Mouse (Mus musculus): ENCODE data around the gene Nrl. TPM values are rescaled to one million over a fixed set of nuclear protein-coding genes. Genes with fewer than 3 reads are reported as not detected.
A peak's percentile ranks its signal among the peaks of the same experiment; 100 is the strongest.

Gene Nrl
- total RNA-seq (2022): under 1 TPM; 0.46 to 0.82 (median 0.69) TPM

DNA sequence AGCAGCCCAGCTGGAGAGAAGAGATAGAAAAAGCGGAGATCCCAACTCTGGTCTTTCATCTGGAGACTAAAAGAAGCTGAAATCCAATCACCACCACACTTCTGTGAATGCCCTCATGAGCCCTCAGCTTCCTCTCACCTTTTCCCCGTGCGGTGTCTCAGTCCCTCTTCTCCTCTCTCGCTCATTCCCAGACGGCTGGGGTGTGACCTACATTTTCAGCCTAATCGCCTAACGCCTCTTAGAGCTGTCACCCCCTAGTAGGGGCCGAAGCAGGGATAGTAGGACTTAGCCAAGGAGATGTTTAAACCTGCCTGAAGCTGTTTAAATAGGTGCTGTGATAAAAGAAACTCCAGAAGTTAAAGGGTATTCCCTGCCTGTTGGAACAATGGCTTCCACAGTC lies at the start of gene Nrl:
Nrl (minus strand) TSS at position 197 of the 400 bp plus-strand sequence.
- DNase-seq (ENCODE audit: low spot score in 2 of 2): no peak

DNA sequence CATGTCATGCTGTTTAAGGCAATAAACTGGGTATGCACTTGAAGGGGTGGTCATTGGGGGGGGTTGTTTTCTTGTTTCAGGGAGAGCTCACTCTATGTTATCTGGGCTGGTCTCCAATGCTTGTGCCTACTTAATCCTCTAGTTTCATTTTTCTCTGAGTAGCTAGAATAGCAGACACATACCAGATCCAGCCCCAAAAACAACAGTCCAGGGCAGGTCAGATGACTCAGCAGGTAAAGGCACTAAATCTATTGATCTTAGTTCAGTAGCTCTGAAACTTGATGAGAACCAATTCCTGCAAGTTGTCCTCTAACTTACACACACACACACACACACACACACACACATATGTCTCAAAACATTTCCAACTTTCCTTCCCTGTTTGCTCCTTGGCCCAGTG lies 47.0 kb upstream of the Nrl start:
- DNase-seq (ENCODE audit: low spot score in 2 of 2): no peak

DNA sequence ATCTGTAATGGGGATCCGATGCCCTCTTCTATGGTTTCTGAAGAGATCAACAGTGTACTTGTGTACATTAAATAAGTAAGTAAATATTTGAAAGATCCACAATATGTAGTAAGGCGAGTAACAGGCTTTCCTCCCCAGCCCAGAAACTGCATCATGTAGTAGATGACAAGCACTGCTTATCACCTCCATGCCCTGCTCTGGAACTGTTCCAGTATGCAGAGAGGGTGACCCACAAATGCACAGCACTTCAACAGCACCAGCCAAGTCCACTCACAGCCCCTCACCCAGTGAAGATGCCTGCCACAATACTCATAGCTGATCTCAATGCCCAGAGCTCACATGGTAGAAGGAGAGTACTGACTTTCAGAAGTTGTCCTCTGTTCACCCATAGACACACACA lies 45.8 kb upstream of the Nrl start:
- DNase-seq (ENCODE audit: low spot score in 2 of 2): no peak

DNA sequence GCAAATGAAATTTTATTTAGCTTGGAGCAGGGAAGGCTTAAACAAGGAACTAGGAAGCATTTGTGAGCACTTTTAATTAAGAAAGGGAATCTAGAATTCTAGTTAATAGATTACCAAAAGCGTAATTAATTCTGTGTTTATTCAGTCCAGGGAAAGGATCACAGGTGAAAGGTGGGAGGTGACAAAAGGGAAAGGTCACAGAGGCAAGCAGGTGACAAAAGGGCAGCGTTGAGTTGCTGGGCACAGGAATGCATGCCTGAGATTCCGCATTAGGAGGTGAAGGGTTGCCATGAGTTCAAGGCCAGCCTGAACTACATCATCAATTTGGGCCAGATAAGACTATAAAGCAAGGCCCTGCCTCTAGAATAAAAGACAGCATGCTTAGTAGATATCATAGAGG lies 42.7 kb upstream of the Nrl start:
- no peak for DNase-seq (ENCODE audit: low spot score in 2 of 2)

DNA sequence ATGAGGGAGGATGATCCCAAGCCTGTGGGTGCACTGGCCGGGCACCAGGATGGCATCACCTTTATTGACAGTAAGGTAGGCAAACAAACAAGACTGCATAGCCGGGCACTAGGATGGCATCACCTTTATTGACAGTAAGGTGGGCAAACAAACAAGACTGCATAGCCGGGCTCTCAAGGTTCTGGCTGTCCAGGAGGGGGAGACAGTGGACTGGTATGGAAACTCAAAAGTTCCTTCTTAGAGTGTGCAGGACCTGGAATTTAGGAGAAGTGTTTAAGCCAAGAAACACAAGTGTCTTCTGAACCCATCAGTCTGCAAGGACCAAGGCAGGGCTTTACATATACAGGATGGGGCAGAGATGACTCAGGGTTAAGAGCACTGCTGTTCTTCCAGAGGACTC lies 41.0 kb upstream of the Nrl start:
- no peak for DNase-seq (ENCODE audit: low spot score in 2 of 2)

DNA sequence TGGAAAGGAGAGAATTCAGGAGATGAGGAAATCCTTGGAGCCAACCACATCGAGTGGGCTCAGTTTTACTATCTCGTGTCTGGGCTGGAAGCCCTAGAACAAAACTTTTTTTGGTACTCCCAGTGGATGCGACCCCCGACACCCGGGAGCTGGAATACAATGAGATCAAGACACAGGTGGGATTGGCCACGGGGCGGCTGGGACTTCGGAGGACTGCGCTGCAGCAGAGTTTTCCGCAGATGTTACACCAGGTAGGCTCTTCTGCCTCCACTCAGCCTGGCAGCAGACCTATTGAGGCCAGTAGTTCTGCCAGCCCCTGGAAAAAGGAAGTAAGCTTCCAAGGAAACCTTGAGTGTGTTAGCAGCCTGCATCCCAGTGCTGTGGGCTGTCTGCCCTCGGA lies 38.5 kb upstream of the Nrl start:
- DNase-seq (ENCODE audit: low spot score in 2 of 2): no peak

DNA sequence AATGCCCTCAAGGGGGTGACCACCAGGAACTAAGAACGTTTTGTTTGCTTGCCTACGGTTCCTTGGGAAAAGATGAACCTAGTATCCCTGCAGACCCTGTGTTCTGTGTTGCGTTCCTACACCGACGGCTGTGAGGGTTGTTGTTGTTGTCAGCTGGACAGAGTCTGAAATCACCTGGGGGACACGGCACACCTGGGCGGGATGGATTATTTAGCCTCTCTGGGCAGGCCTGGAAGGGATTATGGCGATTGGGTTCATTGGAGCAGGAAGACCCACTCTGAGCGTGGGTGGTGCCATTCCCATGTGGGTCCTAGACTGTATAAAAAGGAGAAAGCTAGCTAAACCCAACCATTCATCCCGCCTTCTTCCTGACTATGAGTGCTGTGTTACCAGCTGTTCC lies 37.1 kb upstream of the Nrl start:
- no peak for DNase-seq (ENCODE audit: low spot score in 2 of 2)

DNA sequence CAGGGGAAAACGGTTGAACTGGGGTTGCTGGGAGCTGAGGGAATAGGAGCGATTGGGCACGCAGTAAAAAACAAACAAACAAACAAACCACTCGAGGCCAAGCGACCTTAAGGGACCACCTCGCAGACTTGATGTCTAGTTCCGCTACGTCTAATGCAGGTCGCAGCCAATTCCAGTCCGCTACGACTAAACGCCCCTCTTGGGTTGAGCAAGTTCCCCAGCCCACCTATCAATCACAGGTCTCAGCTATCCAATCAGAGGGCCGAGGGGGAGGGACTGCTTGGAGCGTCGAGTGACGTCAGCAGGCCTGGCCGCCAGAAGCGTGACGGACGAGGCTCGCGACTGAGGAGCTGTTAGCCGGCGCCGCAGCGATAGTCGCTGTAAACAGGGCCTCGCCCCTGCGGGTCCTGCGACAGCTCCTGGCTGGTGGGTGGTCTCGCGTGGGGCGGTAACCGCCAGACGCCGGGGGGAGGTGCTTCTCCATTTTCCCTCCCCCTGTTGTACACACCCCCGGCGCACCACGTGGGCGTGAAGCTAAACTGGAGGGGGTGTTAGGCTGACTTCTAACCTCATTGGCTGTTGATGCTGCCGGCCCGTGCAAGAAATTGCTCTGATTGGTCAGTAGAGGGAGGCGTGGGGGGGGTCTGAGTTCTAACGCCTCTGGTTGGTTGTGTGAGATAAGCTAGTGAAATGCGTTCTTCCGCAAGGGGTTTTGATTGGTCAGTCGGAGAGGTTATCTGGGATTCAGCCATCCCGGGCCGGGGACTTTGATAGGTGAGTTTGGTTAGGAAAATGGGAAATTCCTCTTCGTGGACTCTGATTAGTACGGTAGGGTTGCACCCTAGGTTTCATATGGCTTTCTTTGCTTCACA lies 35.7 kb upstream of the Nrl start, which contains the start of gene A730061H03Rik:
A730061H03Rik (minus strand) TSS at position 205 of the 872 bp plus-strand sequence.
- DNase-seq (ENCODE audit: low spot score in 2 of 2): peak; percentile 96 to 100

DNA sequence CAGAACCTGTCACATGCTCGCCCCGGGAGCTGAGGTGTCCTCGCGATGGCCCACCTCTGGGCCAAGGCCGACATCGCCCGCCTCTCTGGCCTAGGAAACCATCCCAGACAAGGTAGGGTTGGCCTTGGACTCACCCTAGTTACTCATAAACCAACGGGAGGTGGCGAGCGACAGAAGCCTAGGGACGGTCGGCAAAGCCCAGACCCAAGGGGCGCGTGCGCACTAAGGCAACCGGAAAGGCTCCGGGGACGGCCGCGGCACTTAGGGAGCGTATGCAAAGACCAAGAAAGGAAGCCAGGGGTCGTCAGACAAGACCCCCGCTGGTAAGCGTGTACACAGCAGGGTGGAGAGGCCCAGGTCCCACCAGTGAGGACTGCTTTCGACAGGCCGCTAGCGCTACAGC lies 35.0 kb upstream of the Nrl start, which contains the start of gene Dcaf11:
Dcaf11 (plus strand) TSS at position 208 of the 403 bp plus-strand sequence.
- peak; percentile 83 to 87 for DNase-seq (ENCODE audit: low spot score in 2 of 2)

DNA sequence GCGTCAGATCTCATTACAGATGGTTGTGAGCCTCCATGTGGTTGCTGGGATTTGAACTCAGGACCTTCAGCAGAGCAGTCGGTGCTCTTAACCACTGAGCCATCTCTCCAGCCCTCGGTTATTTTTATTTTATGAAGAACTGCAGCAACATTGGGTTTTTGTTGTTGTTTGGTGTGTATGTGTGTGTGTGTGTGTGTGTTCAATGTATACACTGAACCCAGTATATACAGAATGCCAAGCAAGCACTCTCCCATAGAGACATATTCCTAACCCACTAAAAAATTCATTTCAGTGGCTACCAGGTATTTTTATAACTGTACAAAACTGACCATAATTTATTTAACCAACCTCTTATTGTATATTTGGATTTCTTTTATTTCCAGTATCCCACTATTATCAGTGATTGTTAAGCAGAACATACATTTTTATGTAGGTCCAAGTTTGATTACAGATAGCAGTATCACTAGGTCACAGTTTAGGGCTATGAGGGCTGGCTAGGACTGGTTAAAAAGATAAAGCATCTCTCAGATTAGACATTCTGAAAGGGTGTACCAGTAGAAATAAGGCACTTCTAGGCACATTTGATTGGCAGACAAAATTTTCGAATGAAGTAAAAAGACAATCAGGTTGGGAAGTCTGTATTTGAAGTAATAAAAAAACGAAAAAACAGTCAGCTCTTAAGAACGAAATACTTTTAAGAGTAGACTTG lies 34.1 kb upstream of the Nrl start:
- DNase-seq (ENCODE audit: low spot score in 2 of 2): no peak

DNA sequence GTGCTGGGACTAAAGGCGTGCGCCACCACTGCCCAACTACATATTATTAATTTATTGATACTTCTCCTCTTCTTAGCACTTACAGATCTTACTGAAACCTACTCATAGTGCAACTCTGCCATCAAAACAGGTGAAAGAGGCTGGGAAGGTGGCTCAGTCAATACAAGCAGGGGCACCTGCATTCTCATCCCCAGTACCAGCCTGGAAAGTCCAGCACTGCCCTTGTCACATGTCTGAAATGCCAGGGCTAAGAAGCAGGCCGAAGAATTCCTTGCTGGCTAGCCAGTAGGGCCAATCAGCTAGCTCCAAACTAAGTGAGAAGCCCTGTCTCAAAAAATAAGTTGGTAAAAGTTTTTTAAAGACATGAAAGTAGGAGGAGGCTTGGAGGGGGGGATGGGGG lies 32.8 kb upstream of the Nrl start:
- DNase-seq (ENCODE audit: low spot score in 2 of 2): no peak

DNA sequence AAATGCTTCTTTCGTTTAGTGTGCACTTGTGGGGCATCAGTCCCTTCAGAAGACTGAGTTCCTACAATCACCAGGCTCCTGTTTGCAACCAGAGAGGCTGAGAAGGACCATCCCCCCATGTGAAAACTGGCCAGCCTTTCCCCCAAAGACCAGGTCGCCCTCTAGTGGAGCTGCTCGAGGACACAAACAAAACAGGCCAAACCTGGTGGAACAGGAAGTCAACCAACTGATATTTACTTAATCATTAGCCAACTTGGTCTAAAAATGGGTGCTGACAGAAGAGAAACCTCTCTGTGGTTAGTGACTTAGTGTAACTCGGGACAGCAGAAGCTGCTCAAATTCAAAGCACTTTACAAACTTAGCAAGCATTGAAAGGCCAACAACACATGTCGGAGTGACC lies 32.2 kb upstream of the Nrl start:
- no peak for DNase-seq (ENCODE audit: low spot score in 2 of 2)

DNA sequence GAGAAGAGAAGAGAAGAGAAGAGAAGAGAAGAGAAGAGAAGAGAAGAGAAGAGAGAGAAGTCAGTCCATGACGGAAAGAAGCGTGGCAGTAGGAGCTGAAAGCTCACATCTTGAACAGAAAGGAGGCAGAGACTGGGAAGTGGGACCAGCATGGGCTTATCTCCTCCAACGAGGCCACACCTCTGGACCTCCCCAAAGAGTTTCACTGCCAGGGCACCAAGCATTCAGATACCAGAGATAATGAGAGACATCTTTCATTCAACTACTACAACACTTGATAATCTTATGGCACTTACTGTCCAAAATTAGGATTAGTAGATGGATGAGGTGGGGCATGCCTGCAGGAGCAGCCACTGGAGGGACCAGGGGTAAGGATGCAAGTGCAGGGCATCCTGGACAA lies 31.0 kb upstream of the Nrl start:
- no peak for DNase-seq (ENCODE audit: low spot score in 2 of 2)

DNA sequence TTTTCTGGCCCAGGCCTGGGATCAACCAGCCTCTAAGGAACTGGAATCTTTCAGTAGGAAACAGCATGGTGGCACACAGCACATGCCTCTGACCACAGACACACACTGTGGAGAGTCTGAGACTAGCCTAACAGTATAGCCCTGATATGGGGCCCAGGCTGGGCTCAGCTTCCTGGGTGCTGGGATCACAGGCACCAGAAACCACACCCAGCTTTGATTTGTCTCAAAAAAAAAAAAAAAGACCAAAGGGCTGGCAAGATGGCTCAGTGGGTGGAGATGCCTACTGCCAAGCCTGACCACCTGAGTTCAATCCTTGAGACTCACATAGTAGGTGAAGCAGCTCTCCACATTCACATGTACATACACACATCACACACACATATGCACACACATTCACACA lies 29.9 kb upstream of the Nrl start:
- no peak for DNase-seq (ENCODE audit: low spot score in 2 of 2)

DNA sequence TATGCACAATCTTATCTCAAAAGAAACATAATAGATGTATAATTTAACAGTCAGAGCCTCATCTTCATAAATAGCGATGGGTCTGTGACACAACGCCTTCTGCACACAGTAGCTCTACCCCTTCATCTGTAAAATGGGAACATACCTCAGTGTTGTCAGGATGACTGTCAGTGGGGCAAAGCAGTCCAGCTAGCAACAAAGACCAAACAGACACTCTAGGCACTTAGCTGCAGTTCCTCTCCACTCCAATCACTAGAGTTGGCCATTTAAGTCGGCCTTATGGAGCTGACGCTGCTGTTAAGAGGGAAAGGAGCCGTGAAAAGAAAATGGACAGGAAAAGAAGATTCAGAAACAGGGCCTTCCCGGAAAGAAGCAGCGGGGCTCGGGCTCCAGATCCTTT lies 27.0 kb upstream of the Nrl start:
- DNase-seq (ENCODE audit: low spot score in 2 of 2): no peak

DNA sequence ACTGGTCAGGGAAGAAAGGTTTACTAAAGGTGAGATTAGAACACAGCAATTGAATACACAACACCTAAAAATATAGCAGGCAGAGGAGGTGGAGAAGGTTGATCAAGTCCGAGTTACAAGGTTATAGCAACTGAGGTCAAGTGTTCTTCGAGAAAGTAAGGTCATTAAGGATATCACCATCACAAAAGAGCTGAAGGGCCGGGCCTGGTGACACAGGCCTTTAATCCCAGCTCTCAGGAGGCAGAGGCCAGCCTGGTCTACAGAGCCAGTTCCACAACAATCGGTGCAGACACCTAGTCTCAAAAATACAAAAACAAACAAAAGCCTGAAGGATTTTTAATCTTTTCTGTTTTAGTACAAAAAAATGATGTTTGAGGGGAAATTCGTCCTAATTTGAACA lies 26.6 kb upstream of the Nrl start:
- DNase-seq (ENCODE audit: low spot score in 2 of 2): no peak

DNA sequence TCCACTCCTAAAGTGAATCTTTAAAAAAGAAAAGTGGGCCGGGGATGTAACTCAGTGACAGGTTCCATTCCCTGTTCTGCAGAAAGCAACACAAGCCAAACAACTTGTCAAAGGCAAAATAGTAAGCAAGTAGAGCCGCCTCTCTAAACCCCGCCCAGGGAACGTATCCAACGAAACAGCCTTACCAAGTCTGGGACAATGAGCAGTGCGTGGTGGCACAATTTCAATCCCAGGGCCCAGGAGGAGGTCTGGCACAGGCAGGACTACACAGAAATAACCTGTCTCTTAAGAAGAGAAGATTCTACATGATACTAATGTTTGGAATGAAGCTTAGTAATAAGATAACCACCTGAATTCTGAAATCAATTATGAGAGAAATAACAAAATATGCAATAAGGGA lies 25.4 kb upstream of the Nrl start:
- no peak for DNase-seq (ENCODE audit: low spot score in 2 of 2)

DNA sequence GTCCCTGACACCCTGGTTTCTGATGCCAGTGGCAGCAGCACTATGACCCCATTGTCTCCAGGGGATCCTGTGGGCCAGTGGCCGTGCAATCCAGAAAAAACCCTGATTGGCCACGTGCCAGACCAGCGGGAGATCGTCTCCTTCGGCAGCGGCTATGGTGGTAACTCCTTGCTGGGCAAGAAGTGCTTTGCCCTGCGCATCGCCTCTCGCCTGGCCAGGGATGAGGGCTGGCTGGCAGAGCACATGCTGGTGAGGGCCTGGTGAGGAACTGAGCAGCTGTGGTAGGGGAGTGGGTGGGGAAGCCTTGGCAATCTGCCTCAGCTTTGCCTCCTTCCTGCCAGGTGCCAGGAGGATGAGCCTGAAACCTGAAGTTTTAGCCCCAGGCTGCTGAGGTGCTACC lies 19.6 kb upstream of the Nrl start:
- DNase-seq (ENCODE audit: low spot score in 2 of 2): no peak

DNA sequence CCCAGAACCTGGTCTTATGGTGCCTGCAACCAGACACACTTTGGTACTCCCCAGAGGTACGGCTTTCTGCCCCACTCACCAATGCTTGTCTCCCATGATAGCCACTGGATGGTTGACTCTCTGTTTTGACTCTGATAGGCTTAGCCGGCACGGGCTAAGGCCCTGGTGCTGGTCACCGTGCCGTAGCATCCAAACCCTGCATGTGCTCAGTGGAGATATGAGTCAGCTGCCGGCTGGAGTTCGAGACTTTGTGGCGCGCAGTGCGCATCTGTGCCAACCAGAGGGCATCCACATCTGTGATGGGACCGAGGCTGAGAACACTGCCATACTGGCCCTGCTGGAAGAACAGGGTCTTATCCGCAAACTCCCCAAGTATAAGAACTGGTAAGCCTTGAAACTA lies 17.5 kb upstream of the Nrl start:
- DNase-seq (ENCODE audit: low spot score in 2 of 2): no peak

DNA sequence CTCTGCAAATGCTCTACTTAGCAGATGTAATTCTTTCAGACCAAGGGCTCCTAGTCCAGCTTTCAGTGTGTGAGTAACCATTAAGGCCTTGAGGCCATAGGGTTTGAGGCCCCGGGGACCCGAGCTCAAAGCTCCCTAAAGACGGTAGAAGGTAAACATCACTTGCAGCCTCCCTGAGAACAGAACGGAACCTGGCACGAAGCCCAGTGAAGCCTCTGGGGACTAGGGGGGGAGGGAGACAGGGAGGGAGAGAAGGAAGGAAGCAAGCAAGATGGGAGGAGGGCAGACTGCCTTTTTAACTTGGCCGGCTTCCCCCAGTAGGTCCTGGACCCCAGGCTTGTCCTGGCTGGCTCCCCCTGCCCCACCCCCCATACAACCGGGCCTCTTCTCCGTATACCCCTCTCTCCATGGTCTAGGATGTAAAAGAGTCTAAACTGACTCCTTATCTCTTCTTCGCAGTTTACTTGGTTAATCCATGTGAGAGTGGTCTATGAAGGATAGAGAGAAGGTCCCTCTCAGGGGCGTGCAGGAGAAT lies 16.1 kb upstream of the Nrl start:
- peak; percentile 58 to 63 for DNase-seq (ENCODE audit: low spot score in 2 of 2)

DNA sequence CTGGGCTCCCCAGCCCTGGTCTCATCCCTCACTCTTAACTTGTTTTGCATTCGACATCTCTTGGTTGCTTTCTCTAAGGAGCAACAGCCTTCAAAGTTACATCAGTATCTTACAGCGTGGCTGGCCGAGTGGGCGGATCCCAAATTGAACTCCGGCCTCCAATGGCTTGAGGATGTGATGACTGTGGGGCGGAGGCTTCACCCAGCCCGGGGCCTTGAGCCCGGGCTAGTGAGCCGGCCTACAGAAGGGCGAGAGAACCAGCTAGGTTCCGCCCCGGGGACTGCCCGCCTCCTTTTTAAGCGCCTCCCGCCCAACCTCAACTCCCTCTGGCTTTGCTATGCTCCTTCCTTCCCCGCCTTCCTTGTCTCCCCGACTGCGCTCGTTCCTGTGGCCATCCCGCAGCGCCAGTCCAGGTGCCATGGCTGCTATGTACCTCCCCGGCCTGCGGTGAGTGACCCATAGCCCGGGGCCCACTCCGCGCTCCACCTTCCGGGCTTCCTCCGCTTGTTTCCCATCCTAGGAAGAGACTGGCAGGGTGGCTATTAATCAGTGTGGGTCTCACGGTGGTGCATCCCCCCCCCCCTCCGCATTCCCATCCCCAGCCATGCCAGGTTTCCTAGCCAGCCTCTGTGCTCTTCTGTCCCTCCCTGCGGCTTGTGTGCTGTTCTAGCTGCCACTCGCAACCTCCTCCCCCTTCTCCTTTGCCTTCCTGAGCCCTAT lies 15.4 kb upstream of the Nrl start, which contains the start of gene Pck2:
Pck2 (plus strand) TSS at position 200 of the 720 bp plus-strand sequence.
- peak; percentile 57 to 72 for DNase-seq (ENCODE audit: low spot score in 2 of 2)

Measured in left cerebral cortex, adult 8-10 months (tissue).